25 mouse cellular contexts compared by ENCODE assay signal in genomic region chr7:91677934-91678333, GRCm38 (mm10).
"Had no signal": no experiment of that assay in that cellular context is flagged by ENCODE, and none has a peak within 500 bp of the region (broad histone marks: within the 10 kb centered on the region; RNA-seq: fewer than 3 reads in every experiment).

No protein-coding gene starts in this region.

- H3K9me3 ChIP-seq: heart, embryonic 13.5 days; heart, embryonic 15.5 days; hindbrain, embryonic 13.5 days; hindbrain, embryonic 15.5 days; limb, embryonic 10.5 days; limb, embryonic 12.5 days; liver, embryonic 13.5 days; liver, embryonic 15.5 days had no signal

- H3K9ac ChIP-seq: heart, embryonic 13.5 days; heart, embryonic 15.5 days; hindbrain, embryonic 13.5 days; hindbrain, embryonic 15.5 days; limb, embryonic 12.5 days; liver, embryonic 13.5 days; liver, embryonic 15.5 days had no signal

- H3K4me1 ChIP-seq: heart, embryonic 13.5 days; heart, embryonic 15.5 days; hindbrain, embryonic 13.5 days; hindbrain, embryonic 15.5 days; limb, embryonic 10.5 days; limb, embryonic 12.5 days; liver, embryonic 13.5 days; liver, embryonic 15.5 days had no signal

- H3K4me3 ChIP-seq: heart, adult 2 months; heart, embryonic 13.5 days; heart, embryonic 15.5 days; hindbrain, embryonic 13.5 days; hindbrain, embryonic 15.5 days; limb, embryonic 10.5 days; limb, embryonic 12.5 days; liver, embryonic 13.5 days; liver, embryonic 15.5 days had no signal

- DNase-seq: gastrocnemius, postnatal 14 days; gastrocnemius, postnatal 36 days; heart, adult 11 months; heart, adult 2 months; heart, postnatal 14 days; heart, postnatal 36 days; kidney, adult 11 months; kidney, adult 8-10 months; kidney, postnatal 10 days; kidney, postnatal 25 days; kidney, postnatal 4 days; layer of hippocampus, adult 9-11 months; liver; liver, embryonic 13.5 days had no signal

- H3K4me2 ChIP-seq: heart, embryonic 11.5 days; heart, embryonic 13.5 days; heart, embryonic 15.5 days; hindbrain, embryonic 13.5 days; hindbrain, embryonic 15.5 days; limb, embryonic 12.5 days; liver, embryonic 11.5 days; liver, embryonic 13.5 days; liver, embryonic 15.5 days had no signal

- H3K36me3 ChIP-seq: heart, embryonic 13.5 days; heart, embryonic 15.5 days; hindbrain, embryonic 13.5 days; hindbrain, embryonic 15.5 days; limb, embryonic 10.5 days; limb, embryonic 12.5 days; liver, embryonic 13.5 days; liver, embryonic 15.5 days had no signal

- H3K27me3 ChIP-seq: heart, embryonic 13.5 days; heart, embryonic 15.5 days; hindbrain, embryonic 13.5 days; hindbrain, embryonic 15.5 days; limb, embryonic 12.5 days; liver, embryonic 13.5 days; liver, embryonic 15.5 days had no signal

- ATAC-seq: hindbrain, postnatal 0 days; intestine, embryonic 16.5 days had no signal

- H3K27ac ChIP-seq: heart, adult 2 months; heart, embryonic 13.5 days; heart, embryonic 15.5 days; hindbrain, embryonic 13.5 days; hindbrain, embryonic 15.5 days; hindbrain, postnatal 0 days; limb, embryonic 10.5 days; limb, embryonic 12.5 days; liver, embryonic 13.5 days; liver, embryonic 15.5 days had no signal
